Mouse (Mus musculus) myocyte (in vitro differentiated cells): Measurements from ENCODE around the gene Slc37a4.
A peak's percentile ranks its signal among the peaks of the same experiment; 100 is the strongest.

Source experiments
- MAX ChIP-seq: IDR thresholded peaks from one replicate; pipeline ENCODE4 v1.6.1; 2011; ENCODE audit warnings: low read depth, mild to moderate bottlenecking, control low read depth
- MYOD1 ChIP-seq, 3 experiments: IDR thresholded peaks; one replicate each; pipeline ENCODE4 v1.6.1; 2011; ENCODE audit warnings: control low read depth in 2 of 3, low read depth in 2 of 3, mild to moderate bottlenecking in 2 of 3, moderate library complexity in 1 of 3; ENCODE audit not compliant: insufficient read length in 2 of 3, control insufficient read depth in 1 of 3
- POLR2A ChIP-seq: IDR thresholded peaks from one replicate; pipeline ENCODE4 v1.6.1; 2011; ENCODE audit warnings: low read depth, mild to moderate bottlenecking, control low read depth, moderate library complexity; ENCODE audit not compliant: insufficient read length
- SRF ChIP-seq: IDR thresholded peaks from one replicate; pipeline ENCODE4 v1.6.1; 2011; ENCODE audit warnings: low read depth; ENCODE audit not compliant: control insufficient read depth, insufficient read length
- TCF12 ChIP-seq: IDR thresholded peaks from one replicate; pipeline ENCODE4 v1.6.1; 2011; ENCODE audit warnings: mild to moderate bottlenecking, control low read depth; ENCODE audit not compliant: poor library complexity, insufficient read depth, severe bottlenecking
- USF1 ChIP-seq: IDR thresholded peaks from one replicate; pipeline ENCODE4 v1.6.1; 2011; ENCODE audit warnings: low read depth, mild to moderate bottlenecking, control low read depth, moderate library complexity

DNA sequence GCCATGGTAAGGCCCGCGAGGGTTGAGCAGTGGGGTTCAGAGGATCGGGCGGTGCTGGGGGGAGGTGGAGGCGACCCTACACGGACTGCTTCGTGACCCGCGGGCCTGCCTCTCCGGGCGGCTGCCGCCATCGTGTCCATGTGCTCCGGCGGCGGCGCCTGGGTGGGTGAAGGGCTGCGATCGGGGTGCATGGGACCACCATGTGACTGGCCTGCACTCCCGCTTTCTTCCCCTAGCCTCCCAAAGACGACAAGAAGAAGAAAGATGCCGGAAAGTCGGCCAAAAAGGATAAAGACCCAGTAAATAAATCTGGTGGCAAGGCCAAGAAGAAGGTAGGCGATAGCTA lies 11.1 kb downstream of the Slc37a4 start:
- TF ChIP-seq POLR2A = peak; percentile 54
- no peak for TF ChIP-seq MYOD1 (IDR thresholded peaks at IDR 0.05; ENCODE audit: control insufficient read depth in 1 of 3, insufficient read length in 2 of 3, low read depth in 2 of 3)
- no peak for TF ChIP-seq USF1
- no peak for TF ChIP-seq SRF
- no peak for TF ChIP-seq TCF12
- TF ChIP-seq MAX = no peak
